Mouse (Mus musculus): ENCODE results near the gene Ptdss2. TPM values are rescaled to one million over a fixed set of nuclear protein-coding genes. Genes with fewer than 3 reads are reported as not detected.
A peak's percentile ranks its signal among the peaks of the same experiment; 100 is the strongest.

Gene Ptdss2
- polyA plus RNA-seq, 1 experiment from 2014 or later = 84.7 TPM

GRCm38 (mm10) chr7:141168518-141168953 is 46.4 kb downstream of the Ptdss2 start:
- WGBS = 1% methylated on average over 22 of the region's 22 CpGs
- peak overlapping the region; percentile 77 for H3K27ac ChIP-seq
- peak; percentile 43 for DNase-seq (ENCODE audit: extremely low spot score, low spot score)
- H3K36me3 ChIP-seq (replicated peaks) = peaks cover 26% of the 10 kb centered on the region
- H3K27me3 ChIP-seq (ENCODE audit: poor library complexity, severe bottlenecking) = 0 out of 2 replicates have a peak, but pooled peaks cover 9% of the 10 kb centered on the region
- H3K4me3 ChIP-seq = peak overlapping the region; percentile 54
- H3K9me3 ChIP-seq = no peaks in the 10 kb centered on the region
- H3K4me1 ChIP-seq = peaks cover 42% of the 10 kb centered on the region

- Histone ChIP-seq H3K4me1 (peaks cover 42% of the 10 kb centered on the region), H3K4me3 (no peak overlapping the region), H3K36me3 (replicated peaks) (peaks cover 18% of the 10 kb centered on the region), H3K9me3 (no peaks in the 10 kb centered on the region), H3K27ac (no peak overlapping the region), H3K27me3 (ENCODE audit: poor library complexity, severe bottlenecking) (0 out of 2 replicates have a peak, but pooled peaks cover 9% of the 10 kb centered on the region)
- DNase-seq (ENCODE audit: extremely low spot score, low spot score) = no peak
- whole genome bisulfite sequencing = 98% methylated on average over 1 of the region's 1 CpGs
These were observed 47.1 kb downstream of the Ptdss2 start for GRCm38 (mm10) chr7:141169300-141169699.

GRCm38 (mm10) chr7:141169866-141170265 is 47.7 kb downstream of the Ptdss2 start:
- DNase-seq (ENCODE audit: extremely low spot score, low spot score) = no peak
- Histone ChIP-seq H3K4me3 (no peak overlapping the region), H3K27me3 (ENCODE audit: poor library complexity, severe bottlenecking) (0 out of 2 replicates have a peak, but pooled peaks cover 9% of the 10 kb centered on the region), H3K4me1 (peaks cover 42% of the 10 kb centered on the region), H3K27ac (no peak overlapping the region), H3K9me3 (no peaks in the 10 kb centered on the region), H3K36me3 (replicated peaks) (peaks cover 12% of the 10 kb centered on the region)

GRCm38 (mm10) chr7:141172116-141173006 is 50.2 kb downstream of the Ptdss2 start, which contains the start of gene Rnh1:
Rnh1 (minus strand) TSS chr7:141172857.
- Histone ChIP-seq H3K4me3 (peak within 1 kb of the TSS; percentile 59), H3K4me1 (peaks cover 40% of the 10 kb centered on the region), H3K27me3 (ENCODE audit: poor library complexity, severe bottlenecking) (peaks cover 9% of the 10 kb centered on the region), H3K9me3 (no peaks in the 10 kb centered on the region), H3K27ac (peak within 1 kb of the TSS; percentile 93), H3K36me3 (replicated peaks) (no peaks in the 10 kb centered on the region)
- WGBS = 4% methylated on average over 55 of the region's 55 CpGs
- DNase-seq (ENCODE audit: extremely low spot score, low spot score) = peak; percentile 93

GRCm38 (mm10) chr7:141173323-141173850 is 51.2 kb downstream of the Ptdss2 start:
- H3K27ac ChIP-seq = peak overlapping the region; percentile 93
- WGBS = 90% methylated on average over 5 of the region's 5 CpGs

GRCm38 (mm10) chr7:141175068-141175467 is 52.9 kb downstream of the Ptdss2 start:
- DNase-seq (ENCODE audit: extremely low spot score, low spot score) = no peak
- Histone ChIP-seq H3K27ac (no peak overlapping the region), H3K4me1 (peaks cover 22% of the 10 kb centered on the region), H3K27me3 (ENCODE audit: poor library complexity, severe bottlenecking) (no peaks in the 10 kb centered on the region; the same call in none of the 2 replicates), H3K4me3 (no peak overlapping the region), H3K36me3 (replicated peaks) (no peaks in the 10 kb centered on the region), H3K9me3 (no peaks in the 10 kb centered on the region)
- 82% methylated on average over 4 of the region's 4 CpGs for WGBS

More at GRCm38 (mm10) chr7:141173323-141173850, 51.2 kb downstream of the Ptdss2 start:
- Histone ChIP-seq H3K4me1 (peaks cover 30% of the 10 kb centered on the region), H3K36me3 (replicated peaks) (no peaks in the 10 kb centered on the region), H3K27me3 (ENCODE audit: poor library complexity, severe bottlenecking) (peaks cover 9% of the 10 kb centered on the region), H3K9me3 (no peaks in the 10 kb centered on the region), H3K4me3 (peak overlapping the region; percentile 59)
- no peak for DNase-seq (ENCODE audit: extremely low spot score, low spot score)

- no peaks in the 10 kb centered on the region for H3K36me3 ChIP-seq (replicated peaks)
- peaks cover 22% of the 10 kb centered on the region for H3K4me1 ChIP-seq
- peak; percentile 88 for DNase-seq (ENCODE audit: extremely low spot score, low spot score)
- no peak overlapping the region for H3K27ac ChIP-seq
- 3% methylated on average over 8 of the region's 8 CpGs for WGBS
- H3K4me3 ChIP-seq = peak overlapping the region; percentile 7; the same call in 1 of the 2 replicates
- no peaks in the 10 kb centered on the region for H3K9me3 ChIP-seq
- no peaks in the 10 kb centered on the region; the same call in none of the 2 replicates for H3K27me3 ChIP-seq (ENCODE audit: poor library complexity, severe bottlenecking)
These were observed 54.0 kb downstream of the Ptdss2 start for GRCm38 (mm10) chr7:141176173-141176572.

- H3K9me3 ChIP-seq = no peaks in the 10 kb centered on the region
- peaks cover 41% of the 10 kb centered on the region for H3K36me3 ChIP-seq (replicated peaks)
- DNase-seq (ENCODE audit: extremely low spot score, low spot score) = no peak
- H3K4me1 ChIP-seq = peaks cover 22% of the 10 kb centered on the region
- no peaks in the 10 kb centered on the region for H3K27me3 ChIP-seq (ENCODE audit: poor library complexity, severe bottlenecking)
- H3K27ac ChIP-seq = no peak overlapping the region
- no peak overlapping the region for H3K4me3 ChIP-seq
- WGBS = 88% methylated on average over 3 of the region's 3 CpGs
These were observed 66.0 kb downstream of the Ptdss2 start for GRCm38 (mm10) chr7:141188194-141188593.

- 92% methylated on average over 3 of the region's 3 CpGs for WGBS
- Histone ChIP-seq H3K27me3 (ENCODE audit: poor library complexity, severe bottlenecking) (no peaks in the 10 kb centered on the region), H3K4me1 (peaks cover 26% of the 10 kb centered on the region), H3K36me3 (replicated peaks) (peaks cover 41% of the 10 kb centered on the region), H3K27ac (no peak overlapping the region), H3K4me3 (no peak overlapping the region), H3K9me3 (no peaks in the 10 kb centered on the region)
- DNase-seq (ENCODE audit: extremely low spot score, low spot score) = no peak
These were observed 66.6 kb downstream of the Ptdss2 start for GRCm38 (mm10) chr7:141188733-141189132.

- peaks cover 41% of the 10 kb centered on the region for H3K36me3 ChIP-seq (replicated peaks)
- no peaks in the 10 kb centered on the region for H3K9me3 ChIP-seq
- no peak overlapping the region for H3K27ac ChIP-seq
- no peak overlapping the region for H3K4me3 ChIP-seq
- H3K27me3 ChIP-seq (ENCODE audit: poor library complexity, severe bottlenecking) = no peaks in the 10 kb centered on the region
- no peak for DNase-seq (ENCODE audit: extremely low spot score, low spot score)
- peaks cover 35% of the 10 kb centered on the region for H3K4me1 ChIP-seq
- 86% methylated on average over 3 of the region's 3 CpGs for WGBS
These were observed 68.0 kb downstream of the Ptdss2 start for GRCm38 (mm10) chr7:141190220-141190619.

- DNase-seq (ENCODE audit: extremely low spot score, low spot score) = no peak
- H3K9me3 ChIP-seq = no peaks in the 10 kb centered on the region
- WGBS = 92% methylated on average over 14 of the region's 14 CpGs
- H3K27me3 ChIP-seq (ENCODE audit: poor library complexity, severe bottlenecking) = no peaks in the 10 kb centered on the region
- no peak overlapping the region for H3K27ac ChIP-seq
- peaks cover 41% of the 10 kb centered on the region for H3K36me3 ChIP-seq (replicated peaks)
- H3K4me1 ChIP-seq = peaks cover 44% of the 10 kb centered on the region
- no peak overlapping the region for H3K4me3 ChIP-seq
These were observed 68.9 kb downstream of the Ptdss2 start for GRCm38 (mm10) chr7:141191036-141191435.

- Histone ChIP-seq H3K9me3 (no peaks in the 10 kb centered on the region), H3K4me1 (peaks cover 48% of the 10 kb centered on the region), H3K36me3 (replicated peaks) (peaks cover 41% of the 10 kb centered on the region), H3K27ac (peak overlapping the region; percentile 94; the same call in 1 of the 2 replicates), H3K4me3 (peak overlapping the region; percentile 92), H3K27me3 (ENCODE audit: poor library complexity, severe bottlenecking) (no peaks in the 10 kb centered on the region)
- 91% methylated on average over 24 of the region's 24 CpGs for WGBS
- no peak for DNase-seq (ENCODE audit: extremely low spot score, low spot score)
These were observed 69.9 kb downstream of the Ptdss2 start for GRCm38 (mm10) chr7:141191796-141192685.

All from forebrain, embryonic 10.5 days (tissue).